Mouse (Mus musculus) limb, embryonic 14.5 days (tissue): Measurements from ENCODE around the gene Smtnl2. TPM values are rescaled to one million over a fixed set of nuclear protein-coding genes. Genes with fewer than 3 reads are reported as not detected.
A peak's percentile ranks its signal among the peaks of the same experiment; 100 is the strongest.

ENCODE experiments used
- ATAC-seq: fragments of 200-750 bp; cut with Nextera tagmentation; 2 replicates; pipeline ENCODE4 v1.8.0; 2017; ENCODE audit warnings: low read depth, moderate number of reproducible peaks, moderate TSS enrichment; ENCODE audit not compliant: low FRiP score
- DNase-seq: peaks from one replicate; pipeline ENCODE4 v3.0.0-alpha.2; 2015; ENCODE audit warnings: low spot score
- H3K27ac ChIP-seq: fragments of 300-500 bp; sonication (generic); replicated peaks from 2 replicates; pipeline ENCODE4 v1.5.1; 2014; ENCODE audit warnings: low read depth, mild to moderate bottlenecking, low read length, moderate library complexity, mixed read lengths
- H3K27me3 ChIP-seq: fragments of 300-500 bp; sonication (generic); 2 replicates; pipeline ENCODE4 v1.6.1; 2014; ENCODE audit warnings: low read length, mixed read lengths; ENCODE audit not compliant: control insufficient read depth, insufficient read depth
- H3K36me3 ChIP-seq: fragments of 300-500 bp; sonication (generic); 2 replicates; pipeline ENCODE4 v1.6.1; 2014; ENCODE audit warnings: mild to moderate bottlenecking, low read length, moderate library complexity, mixed read lengths; ENCODE audit not compliant: control insufficient read depth, insufficient read depth
- H3K4me1 ChIP-seq: fragments of 300-500 bp; sonication (generic); 2 replicates; pipeline ENCODE4 v1.6.1; 2014; ENCODE audit warnings: antibody characterized with exemption, low read length, mixed read lengths; ENCODE audit not compliant: control insufficient read depth, insufficient read depth
- H3K4me2 ChIP-seq: fragments of 300-500 bp; sonication (generic); replicated peaks from 2 replicates; pipeline ENCODE4 v1.6.1; 2014; ENCODE audit warnings: low read depth, mild to moderate bottlenecking, low read length, moderate library complexity; ENCODE audit not compliant: severe bottlenecking
- H3K4me3 ChIP-seq: fragments of 300-500 bp; sonication (generic); replicated peaks from 2 replicates; pipeline ENCODE4 v1.5.1; 2014; ENCODE audit warnings: low read length
- H3K9ac ChIP-seq: fragments of 300-500 bp; sonication (generic); 2 replicates; pipeline ENCODE4 v1.6.1; 2014; ENCODE audit warnings: mild to moderate bottlenecking, low read depth, low read length, moderate library complexity; ENCODE audit not compliant: severe bottlenecking
- H3K9me3 ChIP-seq: fragments of 300-500 bp; sonication (generic); 2 replicates; pipeline ENCODE4 v1.6.1; 2016; ENCODE audit warnings: low read length; ENCODE audit not compliant: control insufficient read depth
- POLR2A ChIP-seq: fragments of 200-500 bp; IDR thresholded peaks from 2 replicates; pipeline ENCODE4 v1.8.0; 2012; ENCODE audit warnings: inconsistent platforms, mild to moderate bottlenecking, moderate library complexity, borderline replicate concordance; ENCODE audit not compliant: insufficient read depth, insufficient read length; ENCODE audit errors: extremely low read depth
- WGBS: fragments of 180-500 bp; shearing (Covaris S2); extraction: QIAGEN DNeasy Blood & Tissue Kit; methylation state at CpG from one replicate; pipeline ENCODE4 v1.1.7; 2014; 5-methylcytosine and 5-hydroxymethylcytosine counted together
- polyA plus RNA-seq, 2 experiments: library from polyadenylated mRNA; depleted of rRNA in 1 of 2; stranded (reverse) in 1 of 2; unstranded in 1 of 2; fragments of >200 nt; fragmentation: Nextera tagmentation in 1 of 2; extraction: Ambion mirVana in 1 of 2; gene quantifications; 2 replicates each; pipeline versions ENCODE4 v1.2.1 to v1.2.3; 2012 to 2014

Gene Smtnl2
- polyA plus RNA-seq, 2 experiments, result 23.9 to 31.9 TPM

DNA sequence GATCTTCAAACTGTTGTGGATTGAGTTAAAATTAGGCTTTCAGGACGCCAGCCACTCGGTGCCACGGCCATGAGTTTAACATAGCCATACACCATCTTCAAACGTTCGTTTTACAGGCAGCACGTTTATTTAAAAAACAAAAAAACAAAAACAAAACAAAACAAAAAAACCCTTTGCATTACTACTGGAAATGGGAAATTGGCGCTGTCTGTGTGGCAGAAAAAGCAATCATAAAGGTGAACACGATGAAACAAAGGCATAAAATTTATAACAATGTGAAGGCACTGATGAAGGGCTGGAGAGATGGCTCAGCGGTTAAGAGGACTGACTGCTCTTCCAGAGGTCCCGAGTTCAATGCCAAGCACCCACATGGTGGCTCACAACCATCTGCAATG, 49.2 kb downstream of the Smtnl2 start, which contains the start of gene Tekt1:
Gene Tekt1 (minus strand): TSS at position 96 of the 395 bp plus-strand sequence.
- Histone ChIP-seq H3K4me2 (peak within 1 kb of the TSS; percentile 65), H3K9ac (peak within 1 kb of the TSS; percentile 62), H3K27me3 (no peaks in the 10 kb centered on the region), H3K4me3 (peak within 1 kb of the TSS; percentile 36), H3K27ac (no peak within 1 kb of the TSS), H3K36me3 (no peaks in the 10 kb centered on the region), H3K4me1 (no peaks in the 10 kb centered on the region), H3K9me3 (no peaks in the 10 kb centered on the region)
- DNase-seq (no peak), ATAC-seq (peak; percentile 23; the same call in 1 of the 2 replicates)
- TF ChIP-seq POLR2A, result no peak
- 38% methylated on average over 10 of the region's 10 CpGs for WGBS

DNA sequence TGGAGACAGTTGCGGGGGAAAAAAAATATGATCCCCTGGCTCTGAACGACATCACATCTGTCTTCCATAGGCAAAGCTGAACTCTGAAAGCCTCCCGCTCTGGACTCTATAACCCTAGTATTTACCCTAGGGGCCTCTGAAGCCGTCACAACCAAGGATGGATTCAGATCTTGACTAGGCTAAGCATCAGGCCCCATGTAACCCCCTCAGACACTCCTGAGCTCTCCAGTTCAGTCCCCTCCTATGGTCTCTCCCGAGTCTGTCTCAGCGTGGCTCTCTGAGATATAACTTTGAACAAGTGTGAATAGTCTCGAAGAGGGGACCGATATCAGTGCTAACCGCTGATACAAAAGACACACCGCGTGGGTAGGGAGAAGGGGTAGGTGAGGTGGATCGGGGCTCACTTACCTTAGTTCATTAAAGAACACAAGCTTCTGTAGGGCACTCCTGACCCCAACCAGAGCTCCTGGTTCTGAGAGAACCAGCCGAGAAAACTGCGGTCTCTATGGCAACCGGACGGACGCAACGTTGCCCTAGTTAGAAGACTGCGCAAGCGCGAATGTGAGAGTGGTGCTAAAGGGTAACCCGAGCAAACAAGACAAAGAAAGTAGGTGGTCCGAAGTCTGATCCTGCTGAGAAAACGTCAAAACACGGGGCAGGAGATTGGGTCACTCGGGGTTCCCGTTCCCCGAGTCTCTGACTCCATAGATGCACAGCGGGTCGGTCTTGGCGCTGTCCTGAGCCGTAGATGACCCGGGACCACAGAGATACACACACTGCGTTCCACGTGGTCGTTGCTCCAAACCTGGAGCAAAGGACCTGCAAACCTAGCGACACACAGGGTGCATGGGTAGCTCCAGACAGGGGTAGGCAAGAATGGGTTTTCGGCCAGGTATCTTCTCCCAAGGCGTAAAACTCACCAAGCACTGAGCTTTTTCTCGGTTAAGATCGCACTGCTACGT, 49.8 kb downstream of the Smtnl2 start:
- H3K9ac ChIP-seq, result peak overlapping the region; percentile 62
- H3K4me1 ChIP-seq, result no peaks in the 10 kb centered on the region
- no peaks in the 10 kb centered on the region for H3K36me3 ChIP-seq
- peak; percentile 88 for ATAC-seq
- peak overlapping the region; percentile 65 for H3K4me2 ChIP-seq
- peak; percentile 87 for DNase-seq
- H3K27ac ChIP-seq, result no peak overlapping the region
- no peaks in the 10 kb centered on the region for H3K9me3 ChIP-seq
- WGBS, result 9% methylated on average over 42 of the region's 42 CpGs
- no peak for TF ChIP-seq POLR2A
- H3K4me3 ChIP-seq, result peak overlapping the region; percentile 36
- H3K27me3 ChIP-seq, result no peaks in the 10 kb centered on the region

GRCm38 (mm10) chr11:72354971-72355728, 56.4 kb downstream of the Smtnl2 start:
- no peak overlapping the region for H3K27ac ChIP-seq
- no peaks in the 10 kb centered on the region for H3K36me3 ChIP-seq
- H3K4me1 ChIP-seq, result 0 out of 2 replicates have a peak, but pooled peaks cover 3% of the 10 kb centered on the region
- no peak for TF ChIP-seq POLR2A
- H3K9ac ChIP-seq, result no peak overlapping the region
- peak overlapping the region; percentile 32; the same call in 1 of the 2 replicates for H3K4me2 ChIP-seq
- no peaks in the 10 kb centered on the region for H3K9me3 ChIP-seq
- 24% methylated on average over 20 of the region's 20 CpGs for WGBS
- H3K27me3 ChIP-seq, result no peaks in the 10 kb centered on the region
- no peak overlapping the region for H3K4me3 ChIP-seq
- ATAC-seq (no peak; the same call in 1 of the 2 replicates), DNase-seq (peak; percentile 81)

- WGBS, result 70% methylated on average over 3 of the region's 3 CpGs
- H3K9me3 ChIP-seq, result no peaks in the 10 kb centered on the region
- no peak for TF ChIP-seq POLR2A
- H3K4me1 ChIP-seq, result 0 out of 2 replicates have a peak, but pooled peaks cover 6% of the 10 kb centered on the region
- DNase-seq (no peak), ATAC-seq (no peak)
- no peak overlapping the region for H3K27ac ChIP-seq
- H3K27me3 ChIP-seq, result no peaks in the 10 kb centered on the region
- H3K4me3 ChIP-seq, result no peak overlapping the region
- H3K36me3 ChIP-seq, result no peaks in the 10 kb centered on the region
- H3K9ac ChIP-seq, result no peak overlapping the region
- H3K4me2 ChIP-seq, result no peak overlapping the region
Measured at GRCm38 (mm10) chr11:72353186-72353585, 58.3 kb downstream of the Smtnl2 start.

DNA sequence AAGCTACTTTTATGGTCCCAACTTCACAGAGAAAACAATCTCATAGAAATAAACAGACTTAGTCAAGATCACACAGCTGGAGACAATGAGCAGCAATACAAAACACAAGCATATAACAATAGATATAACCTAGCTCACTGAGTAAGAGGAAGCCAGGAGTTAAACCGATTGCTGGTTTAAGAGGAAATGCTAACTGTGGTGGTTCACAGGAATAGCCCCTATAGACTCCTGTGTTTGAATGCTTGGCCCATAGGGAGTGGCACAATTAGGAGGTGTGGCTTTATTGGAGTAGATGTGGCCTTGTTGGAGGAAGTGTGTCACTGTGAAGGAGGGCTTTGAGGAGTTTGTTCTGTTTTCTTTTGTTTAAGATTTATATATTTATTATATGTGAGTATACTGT, 59.2 kb downstream of the Smtnl2 start:
- 48% methylated on average over 1 of the region's 1 CpGs for WGBS
- no peak for TF ChIP-seq POLR2A
- 0 out of 2 replicates have a peak, but pooled peaks cover 6% of the 10 kb centered on the region for H3K4me1 ChIP-seq
- no peaks in the 10 kb centered on the region for H3K36me3 ChIP-seq
- no peaks in the 10 kb centered on the region for H3K9me3 ChIP-seq
- no peak for DNase-seq
- ATAC-seq, result no peak
- H3K27ac ChIP-seq, result no peak overlapping the region
- H3K9ac ChIP-seq, result no peak overlapping the region
- H3K4me3 ChIP-seq, result no peak overlapping the region
- H3K4me2 ChIP-seq, result no peak overlapping the region
- no peaks in the 10 kb centered on the region for H3K27me3 ChIP-seq
